Mouse (Mus musculus) heart, adult 2 months (tissue): ENCODE measurements around the gene Gcm2. TPM values are rescaled to one million over a fixed set of nuclear protein-coding genes. Genes with fewer than 3 reads are reported as not detected.
A peak's percentile ranks its signal among the peaks of the same experiment; 100 is the strongest.

Experiments used
- DNase-seq, 2 experiments: peaks; one replicate each; pipeline ENCODE4 v3.0.0; 2021
- H3K27ac ChIP-seq: fragments of 200-600 bp; 2 replicates; pipeline ENCODE4 v1.8.1; 2022
- H3K27me3 ChIP-seq: fragments of 200-500 bp; 2 replicates; pipeline ENCODE4 v1.6.1; 2012; ENCODE audit warnings: mild to moderate bottlenecking, low read length, inconsistent platforms, mixed read lengths; ENCODE audit not compliant: control insufficient read depth, insufficient read depth
- H3K36me3 ChIP-seq: fragments of 200-500 bp; 2 replicates; pipeline ENCODE4 v1.6.1; 2012; ENCODE audit warnings: low read length, inconsistent platforms; ENCODE audit not compliant: control insufficient read depth, insufficient read depth
- H3K4me1 ChIP-seq: fragments of 200-500 bp; 2 replicates; pipeline ENCODE4 v1.6.1; 2011; ENCODE audit warnings: low read length; ENCODE audit not compliant: control insufficient read depth, insufficient read depth
- H3K4me3 ChIP-seq: fragments of 200-600 bp; 2 replicates; pipeline ENCODE4 v1.8.1; 2022
- H3K79me2 ChIP-seq: fragments of 200-500 bp; replicated peaks from 2 replicates; pipeline ENCODE4 v1.6.1; 2012; ENCODE audit warnings: mild to moderate bottlenecking, inconsistent platforms, low read length, moderate library complexity, mixed read lengths; ENCODE audit not compliant: control insufficient read depth, insufficient read depth
- H3K9ac ChIP-seq: fragments of 200-500 bp; 2 replicates; pipeline ENCODE4 v1.6.1; 2012; ENCODE audit warnings: low read depth, mild to moderate bottlenecking, control low read depth, inconsistent platforms, low read length, mixed read lengths
- CTCF ChIP-seq: fragments of 200-600 bp; IDR thresholded peaks from 2 replicates; pipeline ENCODE4 v1.8.1; 2022; ENCODE audit warnings: antibody characterized with exemption, mild to moderate bottlenecking, moderate library complexity
- EP300 ChIP-seq: fragments of 200-500 bp; IDR thresholded peaks from 2 replicates; pipeline ENCODE4 v1.6.1; 2011; ENCODE audit warnings: low read depth, low read length, control low read depth; ENCODE audit not compliant: insufficient read depth
- POLR2A ChIP-seq: fragments of 200-500 bp; IDR thresholded peaks from 2 replicates; pipeline ENCODE4 v1.6.1; 2011; ENCODE audit warnings: mild to moderate bottlenecking, low read depth, low read length, control low read depth; ENCODE audit not compliant: insufficient read depth
- WGBS: fragments of 180-500 bp; shearing (Covaris S2); methylation state at CpG from one replicate; pipeline ENCODE4 v1.1.7; 2018; 5-methylcytosine and 5-hydroxymethylcytosine counted together
- intact Hi-C: fragments of 180-260 bp; cut with DNase I; formaldehyde crosslinking; loops from one replicate; pipeline ENCODE4 v1.15.1; 2025
- polyA plus RNA-seq: library from polyadenylated mRNA; depleted of rRNA; stranded (reverse); fragments of >200 nt; gene quantifications from 2 replicates; pipeline ENCODE4 v1.2.3, GENCODE M21; 2012
- total RNA-seq, 2 experiments: library from RNA; stranded (reverse); gene quantifications; 2 replicates each; pipeline ENCODE4 v1.2.3; 2021

Gene Gcm2
- total and polyA plus RNA-seq, 3 experiments, result not detected

DNA sequence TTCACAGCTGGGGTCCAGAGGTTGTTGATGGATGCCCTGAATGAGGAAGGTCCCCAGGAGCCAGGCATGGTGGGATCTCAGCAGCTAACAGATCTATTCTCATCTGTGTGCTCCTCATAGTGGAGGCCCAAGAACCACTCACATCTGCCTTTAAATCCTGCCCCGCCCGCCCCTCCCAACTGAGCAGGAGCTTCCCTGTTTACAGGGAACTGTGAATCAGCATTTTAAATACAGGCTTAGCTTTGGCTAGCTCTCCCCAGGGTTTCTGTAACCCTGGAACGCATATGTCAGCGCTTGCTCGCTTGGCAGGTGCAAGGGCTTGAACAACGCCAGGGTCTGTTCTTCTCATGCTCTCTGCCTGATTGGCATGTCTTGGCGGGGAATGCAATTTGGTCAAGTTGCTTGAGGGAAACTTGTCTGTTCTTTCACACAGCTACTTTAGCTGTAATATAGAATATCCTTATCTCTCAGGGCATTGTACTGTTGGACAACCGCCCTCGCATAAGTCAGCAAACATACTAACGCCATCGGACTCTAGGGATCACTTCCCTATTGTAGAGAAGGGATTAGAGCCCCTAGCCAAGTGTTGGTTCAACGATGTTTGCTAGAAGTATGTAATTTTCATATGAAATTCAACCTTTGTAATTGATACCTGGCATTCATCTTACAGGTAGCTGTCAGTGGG is 6.9 kb downstream of the Gcm2 start:
- no peak overlapping the region for H3K4me3 ChIP-seq
- H3K79me2 ChIP-seq, result no peaks in the 10 kb centered on the region
- no peaks in the 10 kb centered on the region for H3K36me3 ChIP-seq
- 59% methylated on average over 12 of the region's 12 CpGs for WGBS
- H3K27me3 ChIP-seq, result no peaks in the 10 kb centered on the region
- TF ChIP-seq CTCF (no peak), POLR2A (no peak), EP300 (no peak)
- intact Hi-C loops, result no loop called here
- H3K4me1 ChIP-seq, result no peaks in the 10 kb centered on the region
- H3K9ac ChIP-seq, result no peak overlapping the region
- no peak for DNase-seq
- H3K27ac ChIP-seq, result no peak overlapping the region

DNA sequence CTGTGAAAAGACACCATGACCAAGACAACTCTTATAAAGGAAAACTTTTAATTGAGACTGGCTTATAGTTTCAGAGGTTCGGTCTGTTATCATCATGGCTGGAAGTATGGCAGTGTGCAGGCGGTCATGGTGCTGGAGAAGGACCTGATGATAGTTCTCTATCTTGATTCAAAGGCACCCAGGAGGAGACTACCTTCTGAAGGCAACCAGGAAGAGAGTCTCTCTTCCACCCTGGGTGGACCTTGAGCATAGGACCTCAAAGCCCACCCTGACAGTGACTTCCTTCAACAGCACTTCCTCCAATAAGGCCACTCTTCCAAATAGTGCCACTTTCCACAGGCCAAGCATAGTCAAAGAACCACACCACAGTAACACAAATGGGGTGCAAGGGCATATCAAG is 10.8 kb downstream of the Gcm2 start:
- H3K36me3 ChIP-seq, result no peaks in the 10 kb centered on the region
- no peaks in the 10 kb centered on the region for H3K79me2 ChIP-seq
- no peaks in the 10 kb centered on the region for H3K27me3 ChIP-seq
- H3K4me1 ChIP-seq, result no peaks in the 10 kb centered on the region; the same call in 1 of the 2 replicates
- 93% methylated on average over 2 of the region's 2 CpGs for WGBS
- DNase-seq, result no peak
- no peak overlapping the region for H3K9ac ChIP-seq
- H3K27ac ChIP-seq, result no peak overlapping the region
- TF ChIP-seq EP300, result no peak
- intact Hi-C loops, result no loop called here
- H3K4me3 ChIP-seq, result no peak overlapping the region

DNA sequence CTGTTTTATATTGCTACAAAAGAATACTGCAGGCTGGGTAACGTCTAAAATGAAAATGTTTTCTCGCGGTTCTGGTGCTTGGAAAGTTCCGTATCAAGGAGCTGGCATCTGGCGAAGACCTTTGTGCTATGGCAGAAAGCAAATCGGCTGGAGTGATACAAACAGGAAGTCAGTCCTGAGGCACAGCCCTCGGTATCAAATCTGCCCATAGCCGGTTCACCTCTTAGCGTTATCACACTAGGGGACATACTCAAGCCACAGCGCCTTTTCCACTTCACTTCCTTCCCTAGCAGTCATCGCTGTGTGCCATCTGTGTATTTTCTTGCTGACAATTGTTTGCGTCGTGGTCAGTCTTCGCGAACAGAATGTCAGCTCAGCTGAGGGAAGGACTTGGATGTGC is 12.5 kb downstream of the Gcm2 start:
- no peaks in the 10 kb centered on the region for H3K36me3 ChIP-seq
- no peaks in the 10 kb centered on the region; the same call in 1 of the 2 replicates for H3K4me1 ChIP-seq
- H3K9ac ChIP-seq, result no peak overlapping the region
- no peaks in the 10 kb centered on the region for H3K79me2 ChIP-seq
- TF ChIP-seq POLR2A, result no peak
- TF ChIP-seq CTCF, result no peak
- TF ChIP-seq EP300, result no peak
- H3K4me3 ChIP-seq, result no peak overlapping the region
- H3K27me3 ChIP-seq, result no peaks in the 10 kb centered on the region
- 31% methylated on average over 15 of the region's 15 CpGs for WGBS
- DNase-seq, result no peak
- intact Hi-C loops, result no loop called here
- H3K27ac ChIP-seq, result no peak overlapping the region

DNA sequence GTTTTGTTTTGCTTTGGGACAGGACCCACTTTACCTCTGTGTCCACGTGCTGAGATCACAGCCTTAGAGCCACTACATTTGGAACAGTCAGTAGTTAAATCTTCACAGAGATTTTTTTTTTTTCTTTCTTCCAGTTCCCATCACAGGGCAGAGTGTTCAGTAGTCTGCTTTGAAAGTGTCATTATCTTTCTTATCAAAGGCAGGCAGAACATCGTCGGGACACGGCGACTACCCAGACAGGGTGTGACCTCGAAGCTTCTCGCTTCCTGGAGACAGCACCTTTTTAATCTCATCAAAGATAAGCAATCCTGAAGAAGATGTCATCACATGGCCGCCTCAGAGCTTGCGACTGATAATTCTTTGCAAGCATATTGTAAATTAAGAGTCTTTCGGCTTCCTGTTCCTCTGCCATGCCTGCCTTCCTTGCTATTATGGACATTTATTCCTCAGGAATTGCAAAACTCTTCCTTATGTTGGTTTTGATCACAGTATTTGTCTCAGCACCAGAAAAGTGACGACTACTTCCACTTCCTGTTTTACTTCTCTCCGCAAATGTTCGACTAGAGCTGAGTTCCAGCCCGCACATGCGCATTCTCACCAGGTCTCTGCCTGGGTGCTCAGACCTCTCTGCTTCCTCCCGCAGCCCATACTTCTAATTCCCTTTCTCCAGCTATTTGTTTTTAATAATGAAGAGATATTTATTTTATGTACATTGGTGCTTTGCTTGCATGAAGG is 13.3 kb downstream of the Gcm2 start:
- Histone ChIP-seq H3K4me3 (peak overlapping the region; percentile 9; the same call in 1 of the 2 replicates), H3K4me1 (no peaks in the 10 kb centered on the region; the same call in 1 of the 2 replicates), H3K36me3 (no peaks in the 10 kb centered on the region), H3K79me2 (no peaks in the 10 kb centered on the region), H3K9ac (no peak overlapping the region), H3K27ac (no peak overlapping the region), H3K27me3 (no peaks in the 10 kb centered on the region)
- intact Hi-C loops, result no loop called here
- TF ChIP-seq CTCF (no peak), EP300 (no peak), POLR2A (no peak)
- peak in 1 of 2 experiments; percentile 64 for DNase-seq
- WGBS, result 20% methylated on average over 16 of the region's 16 CpGs

DNA sequence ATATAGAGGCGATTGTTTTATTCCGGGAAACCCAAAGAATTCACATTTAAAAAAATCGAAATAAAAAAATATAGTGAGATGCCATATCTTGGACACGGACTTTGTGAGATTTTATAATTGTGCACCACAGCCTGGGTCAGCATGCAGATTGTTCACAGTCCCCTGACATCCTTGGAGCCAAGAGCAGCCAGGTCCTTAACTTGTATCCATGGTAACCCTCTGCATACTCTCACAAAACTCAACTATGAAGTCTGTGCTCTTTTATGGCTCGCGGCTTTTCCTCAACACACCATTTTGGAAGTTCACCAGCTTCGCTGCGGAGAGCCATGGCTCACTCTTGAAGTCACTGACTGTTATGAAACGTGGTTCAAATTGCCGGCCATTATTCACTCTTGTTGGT is 16.7 kb downstream of the Gcm2 start:
- H3K9ac ChIP-seq, result no peak overlapping the region
- no peak for DNase-seq
- no peaks in the 10 kb centered on the region; the same call in 1 of the 2 replicates for H3K4me1 ChIP-seq
- no peak overlapping the region for H3K4me3 ChIP-seq
- H3K79me2 ChIP-seq, result no peaks in the 10 kb centered on the region
- no peak overlapping the region for H3K27ac ChIP-seq
- peaks cover 2% of the 10 kb centered on the region; the same call in 1 of the 2 replicates for H3K27me3 ChIP-seq
- intact Hi-C loops, result no loop called here
- H3K36me3 ChIP-seq, result no peaks in the 10 kb centered on the region
- TF ChIP-seq EP300 (no peak), POLR2A (no peak), CTCF (no peak)
- WGBS, result 81% methylated on average over 10 of the region's 10 CpGs

DNA sequence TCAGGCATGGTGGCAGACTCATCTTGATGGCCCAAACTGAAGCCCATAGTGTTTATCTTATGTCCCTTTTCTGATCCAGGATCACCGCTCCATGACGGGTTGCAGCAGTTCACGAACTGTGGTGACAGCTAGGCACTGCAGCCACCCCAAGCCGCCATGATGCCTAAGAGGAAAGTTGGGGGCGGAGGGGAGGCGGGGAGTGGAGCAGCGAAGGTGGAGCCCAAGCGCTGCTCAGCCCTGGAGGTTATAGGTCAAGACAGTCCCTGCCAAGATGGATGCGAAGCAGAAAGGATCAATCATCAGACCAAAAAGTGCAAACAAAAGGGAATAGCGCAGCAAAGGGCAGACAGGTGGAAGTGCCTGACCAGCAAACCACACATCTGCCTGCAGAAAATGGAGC is 19.6 kb downstream of the Gcm2 start:
- Histone ChIP-seq H3K9ac (no peak overlapping the region), H3K4me3 (no peak overlapping the region), H3K36me3 (no peaks in the 10 kb centered on the region), H3K4me1 (no peaks in the 10 kb centered on the region), H3K79me2 (no peaks in the 10 kb centered on the region), H3K27ac (no peak overlapping the region), H3K27me3 (peaks cover 2% of the 10 kb centered on the region; the same call in 1 of the 2 replicates)
- WGBS, result 40% methylated on average over 10 of the region's 10 CpGs
- TF ChIP-seq EP300, result no peak
- TF ChIP-seq CTCF, result no peak
- no peak for TF ChIP-seq POLR2A
- intact Hi-C loops, result no loop called here
- no peak for DNase-seq
